Mouse (Mus musculus) G1E (cell line): ENCODE measurements around the gene Gm42674. TPM values are rescaled to one million over a fixed set of nuclear protein-coding genes. Genes with fewer than 3 reads are reported as not detected.

Experiments
- ATAC-seq: 2 replicates; pipeline ENCODE4 v1.8.0; 2016; ENCODE audit warnings: mild to moderate bottlenecking; ENCODE audit not compliant: insufficient number of reproducible peaks, poor library complexity, low FRiP score, severe bottlenecking; ENCODE audit errors: extremely low read depth
- DNase-seq: peaks from one replicate; pipeline ENCODE4 v3.0.0; 2012; ENCODE audit warnings: low spot score
- H3K27me3 ChIP-seq: 2 replicates; pipeline ENCODE4 v1.6.1; 2012; ENCODE audit warnings: mild to moderate bottlenecking, low read length, inconsistent platforms; ENCODE audit not compliant: insufficient read depth
- H3K36me3 ChIP-seq: replicated peaks from 2 replicates; pipeline ENCODE3; 2012; ENCODE audit warnings: mild to moderate bottlenecking, inconsistent platforms
- H3K4me1 ChIP-seq: 2 replicates; pipeline ENCODE4 v1.6.1; 2012; ENCODE audit warnings: low read depth, low read length, inconsistent platforms, mixed read lengths; ENCODE audit not compliant: insufficient read depth
- H3K4me3 ChIP-seq: 2 replicates; pipeline ENCODE4 v1.5.1; 2012; ENCODE audit warnings: low read depth, mild to moderate bottlenecking, inconsistent platforms, low read length, moderate library complexity, mixed read lengths
- H3K9me3 ChIP-seq: replicated peaks from 2 replicates; pipeline ENCODE4 v1.6.1; 2012; ENCODE audit warnings: inconsistent platforms
- CTCF ChIP-seq: IDR thresholded peaks from 2 replicates; pipeline ENCODE4 v1.5.1; 2012; ENCODE audit warnings: low read depth, low read length, inconsistent platforms, mixed read lengths
- GATA1 ChIP-seq: IDR thresholded peaks from 2 replicates; pipeline ENCODE4 v1.6.1; 2012; ENCODE audit warnings: borderline replicate concordance, low read length, inconsistent platforms, mixed read lengths
- GATA2 ChIP-seq: IDR thresholded peaks from 2 replicates; pipeline ENCODE4 v1.6.1; 2012; ENCODE audit warnings: low read depth, low read length, inconsistent platforms, borderline replicate concordance
- POLR2AphosphoS5 ChIP-seq: IDR thresholded peaks from 2 replicates; pipeline ENCODE4 v1.6.1; 2012; ENCODE audit warnings: low read depth, low read length, inconsistent platforms; ENCODE audit not compliant: insufficient replicate concordance
- TAL1 ChIP-seq: conservative IDR thresholded peaks from 2 replicates; pipeline ENCODE4 v1.6.1; 2012; ENCODE audit warnings: low read depth, low read length, inconsistent platforms, mixed read lengths
- polyA plus RNA-seq: library from polyadenylated mRNA; stranded (reverse); fragments of >175 nt; gene quantifications from 2 replicates; pipeline ENCODE4 v1.2.3, GENCODE M21; 2012
- total RNA-seq, 2 experiments: library from RNA; stranded (forward) in 1 of 2; stranded (reverse) in 1 of 2; fragments of 200-1000 nt in 1 of 2; fragments of >200 nt in 1 of 2; fragmentation: Nextera tagmentation in 1 of 2; gene quantifications; 2 replicates each; pipeline ENCODE4 v1.2.3; 2014 to 2017

Gm42674 gene
- total RNA-seq (2014; fragmentation: Nextera tagmentation): not detected in 2 replicates
- total RNA-seq (2017): not detected in 2 replicates
- polyA plus RNA-seq: not detected in 2 replicates

- DNase-seq: no peak
- Histone ChIP-seq H3K4me3 (no peak within 1 kb of the TSS), H3K27me3 (peaks cover 3% of the 10 kb centered on the region; the same call in 1 of the 2 replicates), H3K36me3 (no peaks in the 10 kb centered on the region), H3K4me1 (no peaks in the 10 kb centered on the region), H3K9me3 (no peaks in the 10 kb centered on the region)
- ATAC-seq: no peak
- TF ChIP-seq GATA1 (no peak), CTCF (no peak), TAL1 (no peak), POLR2AphosphoS5 (no peak), GATA2 (no peak)
Measured at GRCm38 (mm10) chr3:90601486-90602110, at the start of gene Gm42674. Gm42674 (plus strand) TSS chr3:90601904.

- ATAC-seq (no peak), DNase-seq (no peak)
- Histone ChIP-seq H3K9me3 (no peaks in the 10 kb centered on the region), H3K4me1 (no peaks in the 10 kb centered on the region), H3K36me3 (no peaks in the 10 kb centered on the region), H3K27me3 (peaks cover 7% of the 10 kb centered on the region; the same call in 1 of the 2 replicates), H3K4me3 (no peak overlapping the region)
- no peak for TF ChIP-seq TAL1
- TF ChIP-seq GATA1: no peak
- no peak for TF ChIP-seq CTCF
- no peak for TF ChIP-seq POLR2AphosphoS5
- no peak for TF ChIP-seq GATA2
Measured at GRCm38 (mm10) chr3:90552231-90552630, 49.5 kb upstream of the Gm42674 start.

- Histone ChIP-seq H3K4me1 (no peaks in the 10 kb centered on the region), H3K36me3 (no peaks in the 10 kb centered on the region), H3K4me3 (no peak overlapping the region), H3K27me3 (peaks cover 8% of the 10 kb centered on the region; the same call in 1 of the 2 replicates), H3K9me3 (no peaks in the 10 kb centered on the region)
- DNase-seq (no peak), ATAC-seq (no peak)
- TF ChIP-seq POLR2AphosphoS5 (no peak), CTCF (no peak), GATA2 (no peak), GATA1 (no peak), TAL1 (no peak)
Measured at GRCm38 (mm10) chr3:90555954-90556353, 45.8 kb upstream of the Gm42674 start.

- Histone ChIP-seq H3K36me3 (no peaks in the 10 kb centered on the region), H3K4me1 (no peaks in the 10 kb centered on the region), H3K27me3 (peaks cover 10% of the 10 kb centered on the region), H3K4me3 (no peak within 1 kb of the TSS), H3K9me3 (no peaks in the 10 kb centered on the region)
- TF ChIP-seq CTCF (no peak), GATA2 (no peak), TAL1 (no peak), GATA1 (no peak), POLR2AphosphoS5 (no peak)
- ATAC-seq: no peak
- DNase-seq: no peak
Measured at GRCm38 (mm10) chr3:90560008-90560628, 41.6 kb upstream of the Gm42674 start, which contains the start of gene S100a3. S100a3 (plus strand) TSS chr3:90560578.

GRCm38 (mm10) chr3:90574691-90575090, 27.0 kb upstream of the Gm42674 start:
- ATAC-seq (no peak), DNase-seq (no peak)
- Histone ChIP-seq H3K27me3 (peaks cover 13% of the 10 kb centered on the region), H3K9me3 (no peaks in the 10 kb centered on the region), H3K4me3 (no peak overlapping the region), H3K36me3 (no peaks in the 10 kb centered on the region), H3K4me1 (no peaks in the 10 kb centered on the region)
- TF ChIP-seq POLR2AphosphoS5: no peak
- TF ChIP-seq TAL1: no peak
- no peak for TF ChIP-seq CTCF
- TF ChIP-seq GATA1: no peak
- no peak for TF ChIP-seq GATA2

- Histone ChIP-seq H3K4me1 (no peaks in the 10 kb centered on the region), H3K36me3 (no peaks in the 10 kb centered on the region), H3K4me3 (no peak overlapping the region), H3K27me3 (peaks cover 14% of the 10 kb centered on the region), H3K9me3 (no peaks in the 10 kb centered on the region)
- DNase-seq (no peak), ATAC-seq (no peak)
- no peak for TF ChIP-seq GATA2
- no peak for TF ChIP-seq GATA1
- TF ChIP-seq POLR2AphosphoS5: no peak
- TF ChIP-seq CTCF: no peak
- TF ChIP-seq TAL1: no peak
Measured at GRCm38 (mm10) chr3:90575320-90575719, 26.4 kb upstream of the Gm42674 start.
